Mouse (Mus musculus) liver, postnatal 0 days (tissue): ENCODE measurements around the gene Slc2a9. TPM values are rescaled to one million over a fixed set of nuclear protein-coding genes. Genes with fewer than 3 reads are reported as not detected.

Experiments
- ATAC-seq: fragments of 200-750 bp; cut with Nextera tagmentation; 2 replicates; pipeline ENCODE4 v1.8.0; 2017; ENCODE audit warnings: mild to moderate bottlenecking, moderate library complexity
- DNase-seq: peaks from one replicate; pipeline ENCODE4 v3.0.0-alpha.2; 2016
- H3K27ac ChIP-seq: fragments of 300-500 bp; sonication (generic); 2 replicates; pipeline ENCODE4 v1.5.1; 2014; ENCODE audit warnings: antibody characterized with exemption, moderate library complexity, mild to moderate bottlenecking, low read depth
- H3K27me3 ChIP-seq: fragments of 300-500 bp; sonication (generic); 2 replicates; pipeline ENCODE4 v1.6.1; 2014; ENCODE audit warnings: low read length, control low read depth, mixed read lengths; ENCODE audit not compliant: insufficient read depth
- H3K36me3 ChIP-seq: fragments of 300-500 bp; sonication (generic); replicated peaks from 2 replicates; pipeline ENCODE4 v1.6.1; 2014; ENCODE audit warnings: mild to moderate bottlenecking, control low read depth, low read length, moderate library complexity, mixed read lengths; ENCODE audit not compliant: insufficient read depth
- H3K4me1 ChIP-seq: fragments of 300-500 bp; sonication (generic); 2 replicates; pipeline ENCODE4 v1.6.1; 2014; ENCODE audit warnings: antibody characterized with exemption, mild to moderate bottlenecking, control low read depth; ENCODE audit not compliant: insufficient read depth
- H3K4me2 ChIP-seq: fragments of 300-500 bp; sonication (generic); 2 replicates; pipeline ENCODE4 v1.6.1; 2014; ENCODE audit warnings: low read depth, mild to moderate bottlenecking, low read length, moderate library complexity, mixed read lengths
- H3K4me3 ChIP-seq: fragments of 300-500 bp; sonication (generic); 2 replicates; pipeline ENCODE4 v1.5.1; 2014; ENCODE audit warnings: low read depth, low read length
- H3K9ac ChIP-seq: fragments of 300-500 bp; sonication (generic); replicated peaks from 2 replicates; pipeline ENCODE4 v1.6.1; 2014; ENCODE audit warnings: mild to moderate bottlenecking, moderate library complexity
- H3K9me3 ChIP-seq: fragments of 300-500 bp; sonication (generic); 2 replicates; pipeline ENCODE4 v1.6.1; 2016; ENCODE audit warnings: mild to moderate bottlenecking, control low read depth, low read length, mixed read lengths
- CTCF ChIP-seq: sonication (generic); IDR thresholded peaks from 2 replicates; pipeline ENCODE4 v1.5.1; 2016; ENCODE audit warnings: antibody characterized with exemption, low read depth
- EP300 ChIP-seq: IDR thresholded peaks from 2 replicates; pipeline ENCODE4 v1.6.1; 2016; ENCODE audit warnings: antibody characterized with exemption, low read depth, mild to moderate bottlenecking
- WGBS: fragments of 180-500 bp; shearing (Covaris S2); extraction: QIAGEN DNeasy Blood & Tissue Kit; methylation state at CpG from one replicate; pipeline ENCODE4 v1.1.7; 2014; ENCODE audit not compliant: insufficient replicate concordance; 5-methylcytosine and 5-hydroxymethylcytosine counted together
- polyA plus RNA-seq: library from polyadenylated mRNA; unstranded; fragments of >200 nt; fragmentation: Nextera tagmentation; extraction: Ambion mirVana; gene quantifications from 2 replicates; pipeline ENCODE4 v1.2.1, GENCODE M21; 2015

The Slc2a9 gene
- 3.3 and 5.7 TPM in 2 replicates for polyA plus RNA-seq

- DNase-seq: peak; percentile 73
- H3K4me2 ChIP-seq: peak within 1 kb of the TSS; percentile 56
- TF ChIP-seq EP300 (no peak), CTCF (no peak)
- H3K9ac ChIP-seq: no peak within 1 kb of the TSS
- H3K36me3 ChIP-seq: no peaks in the 10 kb centered on the region
- H3K27ac ChIP-seq: peak within 1 kb of the TSS; percentile 44
- peak within 1 kb of the TSS; percentile 20; the same call in 1 of the 2 replicates for H3K4me3 ChIP-seq
- H3K27me3 ChIP-seq: no peaks in the 10 kb centered on the region
- 32% methylated on average over 4 of the region's 4 CpGs for WGBS
- H3K9me3 ChIP-seq: no peaks in the 10 kb centered on the region
- peak; percentile 59 for ATAC-seq
- H3K4me1 ChIP-seq: peaks cover 57% of the 10 kb centered on the region
These were observed at the start of gene Slc2a9 for GRCm38 (mm10) chr5:38502992-38503391. Slc2a9 (minus strand) TSS chr5:38503143.

- Histone ChIP-seq H3K4me3 (no peak overlapping the region), H3K4me2 (no peak overlapping the region), H3K4me1 (peaks cover 15% of the 10 kb centered on the region), H3K9ac (no peak overlapping the region), H3K9me3 (no peaks in the 10 kb centered on the region), H3K27me3 (no peaks in the 10 kb centered on the region), H3K36me3 (peaks cover 75% of the 10 kb centered on the region), H3K27ac (no peak overlapping the region)
- DNase-seq (no peak), ATAC-seq (no peak)
- TF ChIP-seq CTCF: no peak
- WGBS: 77% methylated on average over 3 of the region's 3 CpGs
These were observed 49.7 kb upstream of the Slc2a9 start for GRCm38 (mm10) chr5:38552615-38553014.

- peak overlapping the region; percentile 12; the same call in 1 of the 2 replicates for H3K27ac ChIP-seq
These were observed 47.4 kb upstream of the Slc2a9 start for GRCm38 (mm10) chr5:38550221-38550768.

GRCm38 (mm10) chr5:38549461-38549909, 46.5 kb upstream of the Slc2a9 start:
- peaks cover 4% of the 10 kb centered on the region; the same call in 1 of the 2 replicates for H3K4me1 ChIP-seq
- no peak overlapping the region for H3K9ac ChIP-seq
- 84% methylated on average over 3 of the region's 3 CpGs for WGBS
- H3K4me3 ChIP-seq: no peak overlapping the region
- peak; percentile 38 for DNase-seq
- H3K9me3 ChIP-seq: no peaks in the 10 kb centered on the region
- H3K27me3 ChIP-seq: no peaks in the 10 kb centered on the region
- no peak for ATAC-seq
- H3K36me3 ChIP-seq: peaks cover 90% of the 10 kb centered on the region
- no peak overlapping the region for H3K4me2 ChIP-seq
- H3K27ac ChIP-seq: peak overlapping the region; percentile 12; the same call in 1 of the 2 replicates
- TF ChIP-seq EP300 (no peak), CTCF (no peak)

More at GRCm38 (mm10) chr5:38550221-38550768, 47.4 kb upstream of the Slc2a9 start:
- Histone ChIP-seq H3K9me3 (no peaks in the 10 kb centered on the region), H3K36me3 (peaks cover 88% of the 10 kb centered on the region), H3K27me3 (no peaks in the 10 kb centered on the region), H3K9ac (no peak overlapping the region), H3K4me2 (no peak overlapping the region), H3K4me3 (no peak overlapping the region), H3K4me1 (peaks cover 5% of the 10 kb centered on the region; the same call in 1 of the 2 replicates)
- DNase-seq (no peak), ATAC-seq (no peak)
- WGBS: 67% methylated on average over 1 of the region's 1 CpGs
- TF ChIP-seq EP300 (no peak), CTCF (no peak)

GRCm38 (mm10) chr5:38547375-38547774, 44.4 kb upstream of the Slc2a9 start:
- no peak for DNase-seq

GRCm38 (mm10) chr5:38544423-38545415, 41.8 kb upstream of the Slc2a9 start:
- Histone ChIP-seq H3K27ac (no peak overlapping the region), H3K4me1 (no peaks in the 10 kb centered on the region; the same call in 1 of the 2 replicates), H3K27me3 (no peaks in the 10 kb centered on the region), H3K9me3 (no peaks in the 10 kb centered on the region), H3K4me2 (no peak overlapping the region), H3K4me3 (no peak overlapping the region), H3K9ac (no peak overlapping the region), H3K36me3 (peaks cover 97% of the 10 kb centered on the region)
- ATAC-seq (no peak), DNase-seq (no peak)
- TF ChIP-seq CTCF (no peak), EP300 (no peak)
- 64% methylated on average over 5 of the region's 5 CpGs for WGBS

More at GRCm38 (mm10) chr5:38547375-38547774, 44.4 kb upstream of the Slc2a9 start:
- H3K36me3 ChIP-seq: peaks cover 97% of the 10 kb centered on the region
- H3K27me3 ChIP-seq: no peaks in the 10 kb centered on the region
- 82% methylated on average over 6 of the region's 6 CpGs for WGBS
- no peak overlapping the region for H3K4me3 ChIP-seq
- no peaks in the 10 kb centered on the region for H3K9me3 ChIP-seq
- H3K4me1 ChIP-seq: no peaks in the 10 kb centered on the region; the same call in 1 of the 2 replicates
- H3K27ac ChIP-seq: no peak overlapping the region
- no peak overlapping the region for H3K9ac ChIP-seq
- H3K4me2 ChIP-seq: no peak overlapping the region
- TF ChIP-seq CTCF (no peak), EP300 (no peak)
- ATAC-seq: no peak
